Mouse (Mus musculus) layer of hippocampus, postnatal 10 days (tissue): ENCODE results near the gene Acad9. TPM values are rescaled to one million over a fixed set of nuclear protein-coding genes. Genes with fewer than 3 reads are reported as not detected.

Experiments used
- DNase-seq, 2 experiments: peaks; one replicate each; pipeline ENCODE4 v3.0.0; 2021; ENCODE audit warnings: low spot score in 2 of 2
- long read RNA-seq: library from polyadenylated mRNA; stranded (forward); transcript quantifications from one replicate; pipeline ENCODE4 v2.0.0, GENCODE M21; 2023
- total RNA-seq, 2 experiments: library from RNA; stranded (reverse); gene quantifications; 2 replicates each; pipeline ENCODE4 v1.2.3; 2021

The Acad9 gene
- 10 to 100 TPM; 41.6 to 49.5 TPM for total RNA-seq
- long read RNA-seq, transcript Acad9-201 (18 exons, 3,930 nt): major isoform, 30 of 41 reads
- long read RNA-seq, partial matches to known transcripts: 2 of 41 reads
- long read RNA-seq, other reads (novel, unspliced or antisense): 9 of 41 reads

DNA sequence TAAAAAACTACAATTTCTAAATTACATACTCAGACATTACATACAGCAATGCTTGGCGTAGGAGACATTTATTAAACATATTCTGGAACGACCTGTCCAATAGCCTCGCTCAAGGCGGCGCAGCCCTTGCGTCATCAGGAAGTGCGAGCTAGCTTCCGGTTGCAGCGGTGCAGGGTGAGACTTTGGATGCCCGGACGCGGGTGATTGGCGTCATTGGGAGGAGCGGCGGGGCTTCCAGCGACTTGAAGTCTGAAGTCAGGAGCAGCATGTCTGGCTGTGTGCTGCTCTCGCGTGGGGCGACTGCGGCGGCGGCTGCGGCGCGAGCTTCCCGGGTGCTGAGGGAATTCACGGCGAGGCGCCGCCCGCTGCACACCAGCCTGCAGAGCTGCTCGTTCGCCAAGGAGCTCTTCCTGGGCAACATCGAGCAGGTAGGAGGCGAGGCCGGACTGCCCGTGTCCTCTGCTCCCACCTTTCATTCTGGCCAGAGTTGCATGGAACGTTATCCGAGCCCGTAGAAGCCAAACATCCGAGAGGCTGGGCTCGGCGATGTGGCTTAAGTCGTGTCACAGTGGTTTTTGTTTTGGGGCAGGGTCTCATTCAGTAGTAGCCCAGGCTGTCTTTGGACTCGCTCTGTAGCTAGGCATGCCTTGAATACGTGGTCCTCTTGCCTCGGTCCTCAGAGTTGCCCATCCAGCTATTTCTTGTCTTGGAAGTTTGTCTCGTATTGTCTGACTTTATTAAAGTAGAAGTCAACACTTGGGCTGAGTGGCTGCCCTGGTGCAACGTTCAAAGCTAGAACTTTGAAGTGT is at the start of gene Acad9:
Gene Acad9, plus strand, starts transcription at position 137 of the 809 bp plus-strand sequence.
- peak; percentile 94 to 95 for DNase-seq

DNA sequence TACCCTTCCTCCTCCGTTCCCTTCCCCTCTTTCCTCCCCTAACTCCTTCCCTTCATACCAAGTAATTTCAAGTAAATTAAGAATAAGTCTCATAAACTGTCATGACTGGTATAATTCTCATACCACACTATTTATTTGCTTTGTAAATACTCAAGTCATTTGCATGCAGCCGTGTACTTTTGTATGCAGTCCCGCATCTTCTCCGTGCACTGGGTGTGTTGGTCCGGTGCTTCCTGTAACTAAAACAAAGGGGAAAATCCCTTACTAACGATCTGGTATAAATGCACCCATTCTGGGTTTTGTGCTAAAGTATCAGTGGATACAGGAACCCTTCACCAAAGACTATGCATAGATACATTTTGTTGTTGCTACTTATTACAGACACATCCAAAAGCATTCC is 40.0 kb upstream of the Acad9 start:
- DNase-seq: no peak

DNA sequence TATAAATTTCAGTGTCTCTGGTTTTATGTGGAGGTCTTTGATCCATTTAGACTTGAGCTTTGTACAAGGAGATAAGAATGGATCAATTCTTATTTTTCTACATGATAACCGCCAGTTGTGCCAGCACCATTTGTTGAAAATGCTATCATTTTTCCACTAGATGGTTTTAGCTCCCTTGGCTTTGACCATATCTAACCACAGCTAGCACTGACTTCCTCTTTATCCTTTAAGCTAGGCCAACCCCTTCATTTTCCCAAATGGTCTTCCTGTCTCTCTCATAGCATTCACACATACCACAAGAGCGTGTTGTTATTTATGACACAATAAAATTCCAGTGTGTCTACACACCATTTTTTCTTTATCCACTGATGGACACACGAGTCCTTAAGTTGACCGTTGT is 35.8 kb upstream of the Acad9 start:
- no peak for DNase-seq

DNA sequence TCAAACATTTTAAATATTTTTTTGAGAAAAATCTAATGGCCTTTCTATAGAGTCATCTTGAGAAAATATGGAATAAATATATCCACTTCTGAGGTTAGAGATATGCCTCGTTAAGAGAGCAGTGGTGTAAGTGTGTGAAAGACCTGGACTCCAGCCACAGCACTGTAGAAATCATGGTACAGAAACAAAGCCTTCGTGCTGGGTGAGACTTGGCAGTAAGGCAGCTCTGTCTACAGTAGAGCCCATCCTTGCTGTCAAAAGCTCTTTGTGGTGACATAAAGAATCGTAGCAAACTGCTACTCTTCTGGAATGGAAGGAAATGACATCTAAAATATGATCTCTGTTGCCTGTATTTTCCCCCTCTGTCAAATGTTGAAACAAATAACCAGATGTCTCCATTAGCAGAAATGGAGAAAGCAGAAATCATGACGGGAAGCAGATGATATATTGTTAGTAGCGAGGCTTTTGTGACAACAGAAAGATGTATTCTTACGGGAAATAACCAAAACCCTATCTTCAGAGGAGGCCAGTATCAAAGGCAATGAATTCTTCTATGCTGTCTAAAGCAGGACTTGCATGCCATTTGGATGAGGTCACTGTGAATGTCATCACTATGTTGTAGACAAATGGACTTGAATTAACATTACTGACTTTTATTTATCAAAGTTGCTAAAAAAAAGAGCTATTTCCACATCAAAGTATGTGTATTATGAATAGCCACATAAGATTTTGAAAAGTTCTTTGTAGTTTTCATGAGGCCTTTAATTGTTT is 33.9 kb upstream of the Acad9 start:
- no peak for DNase-seq

DNA sequence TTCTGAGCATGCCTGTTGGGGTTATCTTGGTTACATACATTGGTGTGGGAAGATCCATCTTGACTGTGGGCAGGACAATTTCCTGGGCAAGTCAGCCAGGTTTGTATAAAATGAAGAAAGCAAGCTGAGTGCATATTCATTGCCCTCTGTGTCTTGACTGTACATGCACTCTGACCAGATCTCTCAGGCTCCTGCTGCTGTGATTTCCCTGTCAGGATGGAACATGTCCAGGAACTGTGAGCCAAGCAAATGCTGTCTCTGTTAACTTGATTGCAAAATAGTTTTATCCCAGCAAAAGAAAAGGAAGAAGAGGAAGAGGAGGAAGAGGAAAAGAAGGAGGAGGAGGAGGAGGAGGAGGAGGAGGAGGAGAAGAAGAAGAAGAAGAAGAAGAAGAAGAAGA is 21.3 kb upstream of the Acad9 start:
- no peak for DNase-seq

DNA sequence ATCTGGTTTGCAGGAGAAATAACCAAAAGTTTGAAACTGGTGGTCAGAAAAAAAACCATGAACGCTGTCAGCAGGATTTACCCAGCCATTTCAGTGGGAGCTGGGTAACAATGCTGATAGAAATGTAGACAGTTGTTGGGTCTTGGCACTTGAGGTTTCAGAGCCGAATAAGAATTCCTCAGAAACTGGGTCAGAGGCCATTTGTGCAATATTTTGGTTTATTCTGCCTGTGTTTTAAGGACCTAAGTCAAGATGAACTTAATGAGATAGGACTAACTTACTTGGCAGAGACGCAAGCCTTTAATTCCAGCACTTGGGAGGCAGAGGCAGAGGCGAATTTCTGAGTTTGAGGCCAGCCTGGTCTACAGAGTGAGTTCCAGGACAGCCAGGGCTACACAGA is 20.7 kb upstream of the Acad9 start:
- DNase-seq: no peak

DNA sequence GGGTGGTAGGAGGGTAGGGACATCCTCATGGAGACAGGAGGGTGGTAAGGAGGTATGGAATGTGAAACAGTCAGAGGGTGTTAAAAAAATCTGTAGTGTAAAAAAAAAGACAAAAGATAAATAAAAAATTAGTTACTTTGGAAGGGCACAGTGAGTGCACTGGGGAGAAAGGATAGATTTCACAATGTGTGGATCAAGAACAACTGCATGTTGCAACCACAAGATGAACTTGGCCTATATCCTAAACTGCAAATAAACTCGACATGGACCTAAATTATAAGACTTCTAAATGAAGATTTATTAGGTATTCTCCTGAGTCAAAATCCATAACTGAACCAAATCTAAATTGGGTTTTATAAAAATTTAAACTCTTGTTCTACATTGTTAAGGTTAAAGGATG is 16.7 kb upstream of the Acad9 start:
- no peak for DNase-seq

DNA sequence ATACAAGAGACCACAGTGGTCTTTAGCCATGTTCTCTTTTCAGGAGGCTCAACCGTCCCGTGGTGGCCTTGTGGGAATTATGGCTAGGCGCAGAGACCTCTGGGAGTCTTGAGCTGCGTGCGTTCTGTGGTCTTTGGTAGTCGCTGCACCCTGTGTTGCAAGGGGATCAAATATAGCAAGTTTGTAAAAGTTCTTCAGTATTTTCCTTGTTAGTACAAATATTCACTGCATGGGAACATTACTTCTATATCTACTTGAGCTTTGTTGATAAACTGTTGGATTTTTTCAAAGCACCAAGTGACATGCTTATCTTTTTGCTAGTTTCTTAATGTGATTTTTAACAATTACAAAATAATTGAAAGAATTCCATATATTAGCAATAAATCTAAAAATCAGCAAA is 12.3 kb upstream of the Acad9 start, which contains the start of gene Ccdc144b:
Gene Ccdc144b, minus strand, starts transcription at position 101 of the 400 bp plus-strand sequence.
- no peak for DNase-seq

DNA sequence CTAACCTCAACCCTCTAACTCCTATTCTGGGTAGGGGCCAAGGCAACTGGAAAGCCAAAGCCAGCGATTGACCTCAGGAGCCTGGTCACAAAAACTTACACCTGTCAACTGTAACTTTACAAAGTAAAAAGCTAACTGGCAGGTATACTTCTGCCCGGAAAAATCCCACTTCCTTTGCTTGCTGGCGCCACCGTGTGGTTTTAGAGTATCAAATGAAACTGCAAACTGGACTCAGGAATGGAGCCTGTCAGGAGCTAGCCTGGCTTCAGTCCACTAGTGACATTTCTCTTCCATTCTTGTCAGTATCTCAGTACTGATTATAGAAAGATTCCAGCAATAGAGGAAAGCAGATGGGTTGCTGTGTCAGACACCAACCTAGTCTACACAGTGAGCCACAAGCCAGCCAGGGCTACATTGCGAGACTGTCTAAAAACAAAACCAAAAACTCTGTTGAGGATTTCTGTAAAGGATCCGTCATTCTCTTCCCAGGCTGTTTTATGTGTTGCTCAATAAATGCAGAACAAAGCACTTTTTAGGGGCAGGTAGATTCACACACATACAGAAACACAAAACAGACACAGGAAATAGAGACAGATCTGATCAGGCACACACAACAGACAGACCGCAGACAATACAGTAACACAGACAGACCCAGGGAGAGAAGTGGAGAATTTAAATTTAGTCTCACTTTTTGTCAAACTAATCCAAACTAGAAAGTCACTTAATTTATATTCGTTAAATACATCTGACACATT is 5.5 kb upstream of the Acad9 start:
- DNase-seq: peak; percentile 71 to 76

DNA sequence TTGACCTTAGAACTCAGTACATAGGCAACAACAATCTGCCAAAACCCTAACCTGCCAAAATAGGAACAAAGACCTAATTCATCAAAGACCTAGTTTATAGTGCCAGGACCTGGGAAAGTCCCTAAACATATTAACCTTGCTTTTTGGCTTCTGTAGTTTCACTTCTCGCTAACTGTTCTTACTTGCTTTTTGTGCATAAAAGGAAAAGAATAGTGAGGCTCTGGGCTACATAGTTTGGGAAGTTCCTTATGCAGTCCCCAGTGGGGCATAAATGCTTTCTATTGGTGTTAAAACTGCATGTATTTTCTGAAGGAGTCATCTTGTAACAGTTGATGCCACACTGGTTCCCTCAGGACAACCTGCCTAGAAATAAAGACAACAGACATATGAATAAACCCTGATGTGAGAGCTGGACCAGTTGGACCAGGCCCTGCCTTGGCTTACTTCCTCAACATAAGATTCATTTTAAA is 1.2 kb upstream of the Acad9 start:
- no peak for DNase-seq

DNA sequence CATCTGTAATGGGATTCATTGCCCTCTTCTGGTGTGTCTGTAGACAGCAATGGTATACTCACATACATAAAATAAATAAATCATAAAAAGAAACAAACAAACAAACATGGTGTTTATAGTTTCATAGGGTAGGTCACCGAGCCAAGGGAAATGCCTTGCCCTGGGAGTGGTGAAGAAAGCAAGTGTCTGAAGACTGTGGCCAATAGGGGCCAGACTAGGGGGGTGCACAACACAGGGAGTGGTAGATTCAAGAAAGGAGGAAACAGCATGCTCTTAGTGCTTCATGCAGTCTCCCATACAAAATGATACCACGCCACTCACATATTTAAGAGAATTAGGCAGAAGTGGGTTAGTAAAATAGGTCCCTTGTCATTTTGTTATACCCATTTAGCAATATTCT is 613 bp upstream of the Acad9 start:
- no peak for DNase-seq

DNA sequence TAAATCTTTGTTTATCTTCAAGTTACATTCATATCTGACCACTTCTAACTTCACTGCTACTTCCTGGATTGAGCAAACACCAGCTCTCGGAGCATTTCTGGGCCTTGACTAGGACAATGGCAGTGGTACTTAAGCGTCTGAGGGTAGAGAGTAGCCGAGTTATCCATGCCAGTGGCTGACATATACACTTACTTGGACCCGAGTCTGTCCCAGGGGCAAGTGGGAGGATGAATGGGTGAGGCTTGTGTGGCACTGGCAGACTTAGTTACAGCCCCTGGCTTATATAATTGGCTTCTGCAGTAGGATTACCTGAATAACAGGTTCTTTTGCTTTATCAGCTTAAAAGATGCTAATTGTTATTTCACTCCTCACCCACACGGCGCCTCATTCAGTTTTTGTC is 2.0 kb downstream of the Acad9 start:
- no peak for DNase-seq

DNA sequence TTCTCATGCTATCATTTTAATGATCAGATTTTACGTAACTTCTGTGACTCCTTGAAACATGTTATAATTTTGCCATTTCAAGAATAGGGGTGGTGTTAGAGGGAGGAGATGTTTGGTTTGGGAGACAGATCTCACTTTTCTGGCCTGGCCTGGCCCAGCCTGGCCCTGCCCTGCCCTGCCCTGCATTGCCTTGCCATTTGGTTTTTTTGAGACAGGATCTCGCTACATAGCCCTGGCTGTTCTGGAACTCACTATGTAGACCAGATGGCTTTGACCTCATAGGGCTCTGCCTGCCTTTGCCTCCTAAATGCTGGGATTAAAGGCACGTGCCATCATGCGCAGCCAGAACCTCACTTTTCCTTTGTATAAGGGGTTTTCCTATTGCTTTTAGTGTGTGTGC is 4.7 kb downstream of the Acad9 start:
- no peak for DNase-seq

DNA sequence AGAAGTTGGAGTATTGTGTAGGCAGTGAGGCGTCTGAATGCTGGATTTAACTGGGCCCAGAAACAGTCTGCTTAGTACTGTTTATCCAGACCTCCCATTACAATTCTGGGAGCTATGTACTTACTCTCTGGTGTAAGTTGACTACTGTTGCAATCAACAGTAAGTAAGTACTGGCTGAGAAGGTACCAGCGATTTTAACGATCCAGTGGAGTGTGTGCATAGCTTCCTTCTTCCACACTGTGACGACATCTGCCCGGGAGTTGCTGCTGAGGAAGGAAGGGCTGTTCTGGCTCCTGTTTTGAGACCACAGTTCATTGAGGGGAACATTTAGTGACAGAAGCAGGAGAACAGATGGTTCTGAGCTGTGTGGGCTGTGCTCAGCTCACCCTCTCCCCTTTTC is 5.3 kb downstream of the Acad9 start:
- no peak for DNase-seq

DNA sequence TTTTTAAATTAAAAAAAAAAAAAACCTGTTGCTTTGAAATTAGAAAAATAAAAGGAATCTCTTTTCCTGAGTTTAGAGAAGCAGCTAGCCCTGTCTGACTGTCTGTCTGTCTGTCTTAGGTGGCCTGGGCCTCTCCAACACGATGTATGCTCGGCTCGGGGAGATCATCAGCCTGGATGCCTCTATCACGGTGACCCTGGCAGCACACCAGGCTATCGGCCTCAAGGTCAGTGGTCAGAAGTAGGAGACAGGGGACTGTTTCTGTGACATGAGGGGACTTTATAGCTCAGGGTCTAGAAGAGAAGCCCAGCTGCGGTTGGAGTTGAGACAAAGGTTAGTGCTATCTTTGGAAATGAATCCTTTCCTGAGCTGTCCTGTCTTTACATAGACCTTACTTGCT is 8.5 kb downstream of the Acad9 start:
- DNase-seq: no peak

DNA sequence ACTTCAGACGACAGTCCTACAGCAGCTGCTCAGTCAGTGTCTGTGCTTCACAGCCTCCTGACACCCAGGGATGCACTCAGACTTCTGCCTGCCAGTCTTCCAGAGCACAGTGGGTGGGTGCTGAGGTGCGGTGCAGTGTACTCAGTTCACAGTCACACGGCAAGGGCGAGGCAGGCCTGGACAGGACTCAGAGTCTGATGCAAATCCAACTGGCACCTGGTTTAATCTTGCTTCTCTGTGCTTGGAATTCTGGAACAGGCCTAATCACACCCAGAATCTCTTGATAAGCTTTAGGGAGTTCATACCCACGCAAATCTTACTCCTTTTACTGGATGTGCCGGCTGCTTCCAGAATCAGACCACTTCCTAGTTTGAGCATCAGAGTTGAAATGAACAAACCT is 9.7 kb downstream of the Acad9 start:
- no peak for DNase-seq

DNA sequence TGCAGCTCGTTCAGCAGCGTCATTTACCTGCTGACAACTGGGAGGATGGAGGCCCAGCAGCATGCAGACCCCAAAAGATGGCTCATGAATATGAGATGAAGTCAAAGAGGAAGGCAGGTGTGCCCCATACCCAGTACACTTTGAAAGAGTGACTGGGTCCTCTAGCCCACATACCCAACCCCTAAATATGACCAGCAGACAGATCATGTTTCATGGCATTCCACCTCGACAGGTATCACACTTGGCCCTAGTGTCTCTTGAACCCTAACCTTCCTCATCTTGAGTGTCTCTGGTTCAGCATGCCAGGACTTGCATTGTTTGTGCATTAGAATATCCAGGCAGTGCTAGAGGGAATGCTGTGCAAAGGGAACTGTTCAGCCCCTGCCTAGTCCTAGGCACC is 11.6 kb downstream of the Acad9 start:
- no peak for DNase-seq

DNA sequence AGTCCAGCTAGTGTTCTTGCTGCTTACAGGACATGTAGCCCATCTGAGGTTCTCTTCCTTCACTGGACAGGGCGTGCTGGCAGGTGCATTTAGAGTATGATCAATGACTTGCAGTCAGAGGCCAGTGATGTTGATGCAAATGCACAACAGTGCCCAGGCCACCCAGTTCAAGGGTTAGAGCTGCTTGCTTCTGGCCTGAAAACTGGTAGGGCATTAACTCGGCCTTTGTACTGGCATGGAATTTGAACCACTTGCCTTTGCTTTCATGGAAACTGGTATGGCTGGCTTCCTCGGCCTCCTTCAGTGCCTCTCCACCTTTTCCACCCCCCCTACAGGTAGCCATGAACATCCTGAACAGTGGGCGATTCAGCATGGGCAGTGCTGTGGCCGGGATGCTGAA is 14.1 kb downstream of the Acad9 start:
- no peak for DNase-seq

DNA sequence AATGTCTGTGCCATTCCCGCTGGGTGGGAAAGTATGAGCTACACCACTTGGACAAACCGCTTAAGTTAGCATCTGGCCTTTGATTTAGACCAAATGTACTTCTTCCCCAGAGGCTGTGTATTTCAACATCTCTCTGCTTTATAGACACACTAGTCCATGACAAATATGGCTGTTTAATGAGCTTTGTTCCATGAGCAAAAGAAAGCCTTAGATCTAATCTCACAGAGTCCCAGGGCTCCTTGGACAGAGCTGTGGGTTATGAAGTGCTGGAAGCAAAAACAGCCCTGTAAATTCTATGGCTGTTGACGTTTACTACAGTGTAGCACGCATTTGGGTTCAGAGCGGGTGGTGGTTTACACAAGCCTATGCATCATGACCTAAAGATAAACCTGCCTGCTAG is 15.0 kb downstream of the Acad9 start:
- no peak for DNase-seq

DNA sequence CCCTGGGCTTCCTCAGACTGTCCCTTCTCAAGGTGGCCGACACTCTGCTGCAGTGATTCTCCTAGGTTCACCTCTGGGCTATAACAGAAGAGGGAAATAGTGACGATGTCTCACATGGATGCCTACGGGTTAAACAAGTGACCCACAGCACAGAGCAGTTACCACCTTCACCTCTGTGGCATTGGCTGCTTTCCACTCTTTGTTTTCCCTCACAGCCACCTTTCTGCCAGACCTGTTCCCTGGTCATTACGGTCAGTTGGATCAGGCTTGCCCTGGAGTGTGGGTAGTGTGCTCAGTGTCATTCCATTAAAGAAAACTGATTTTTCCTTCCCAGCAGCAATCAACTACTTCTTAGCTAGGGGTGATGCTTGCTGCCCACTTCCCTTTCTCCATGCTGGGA is 17.1 kb downstream of the Acad9 start:
- no peak for DNase-seq

DNA sequence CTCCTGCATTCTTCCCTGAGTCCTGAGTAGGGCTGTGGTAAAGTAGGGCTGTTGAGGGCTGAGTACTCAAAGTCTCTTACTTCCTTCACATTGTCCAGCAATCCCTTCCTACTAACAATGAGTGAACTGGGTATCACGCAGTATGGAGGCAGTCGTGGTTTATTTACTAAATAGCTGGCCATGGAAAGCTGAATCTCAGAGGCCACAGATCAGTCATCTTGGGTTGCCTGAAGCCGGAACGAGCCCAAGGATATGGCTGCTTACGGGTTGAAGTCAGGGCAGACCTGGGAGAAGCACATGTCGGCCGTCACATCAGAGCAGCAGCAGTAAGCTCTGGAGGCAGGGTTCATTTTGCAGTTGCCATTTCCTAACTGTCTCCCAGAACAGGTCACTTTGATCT is 17.6 kb downstream of the Acad9 start:
- DNase-seq: no peak

DNA sequence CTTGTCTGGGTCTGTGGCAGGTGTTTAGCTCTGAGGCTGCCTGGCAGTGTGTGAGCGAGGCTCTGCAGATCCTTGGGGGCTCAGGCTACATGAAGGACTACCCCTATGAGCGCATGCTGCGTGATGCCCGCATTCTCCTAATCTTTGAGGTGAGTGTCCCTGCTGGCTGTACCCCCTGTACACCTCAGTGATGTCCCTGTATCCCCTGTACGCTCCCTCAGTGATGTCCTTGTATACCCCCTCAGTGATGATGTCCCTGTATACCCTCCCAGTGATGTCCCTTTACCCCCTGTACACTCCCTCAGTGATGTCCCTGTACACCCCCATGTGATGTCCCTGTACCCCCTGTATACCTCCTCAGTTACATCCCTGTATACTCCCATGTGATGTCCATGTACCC is 19.6 kb downstream of the Acad9 start:
- no peak for DNase-seq
